Mouse (Mus musculus): ENCODE measurements around the gene Bzw2. TPM values are rescaled to one million over a fixed set of nuclear protein-coding genes. Genes with fewer than 3 reads are reported as not detected.
A peak's percentile ranks its signal among the peaks of the same experiment; 100 is the strongest.
"Not testable (repeated sequence)": the region's sequence is repeated elsewhere in the genome, so short reads cannot be mapped to it uniquely, and the experiment has no call there.

Gene Bzw2
- 399 and 418 TPM in 2 replicates for polyA plus RNA-seq (2015; fragmentation: Nextera tagmentation; extraction: Ambion mirVana)

- 3% methylated on average over 26 of the region's 26 CpGs for WGBS
- peak within 1 kb of the TSS; percentile 90 for H3K27ac ChIP-seq
- H3K4me3 ChIP-seq: peak within 1 kb of the TSS; percentile 96
- no peaks in the 10 kb centered on the region for H3K27me3 ChIP-seq
- H3K36me3 ChIP-seq (ENCODE audit: poor library complexity, severe bottlenecking): no peaks in the 10 kb centered on the region
- ATAC-seq: peak; percentile 4
- no peaks in the 10 kb centered on the region for H3K9me3 ChIP-seq (replicated peaks)
- peak within 1 kb of the TSS; percentile 79 for H3K4me2 ChIP-seq
- H3K9ac ChIP-seq: peak within 1 kb of the TSS; percentile 93
- peaks cover 33% of the 10 kb centered on the region for H3K4me1 ChIP-seq
Observed at GRCm38 (mm10) chr12:36157638-36158308, at the start of gene Bzw2. Gene Bzw2 (minus strand): TSS chr12:36158080.

- peak overlapping the region; percentile 37 for H3K4me2 ChIP-seq
- WGBS: 38% methylated on average over 9 of the region's 9 CpGs
- no peaks in the 10 kb centered on the region for H3K27me3 ChIP-seq
- no peak overlapping the region for H3K9ac ChIP-seq
- H3K4me1 ChIP-seq: peaks cover 15% of the 10 kb centered on the region
- no peaks in the 10 kb centered on the region for H3K9me3 ChIP-seq (replicated peaks)
- no peak overlapping the region; the same call in 1 of the 2 replicates for H3K27ac ChIP-seq
- no peaks in the 10 kb centered on the region for H3K36me3 ChIP-seq (ENCODE audit: poor library complexity, severe bottlenecking)
- H3K4me3 ChIP-seq: no peak overlapping the region
- peak; percentile 96 for ATAC-seq
Observed at GRCm38 (mm10) chr12:36207072-36207799, 49.4 kb upstream of the Bzw2 start.

- H3K27me3 ChIP-seq; H3K27ac ChIP-seq; ATAC-seq; H3K36me3 ChIP-seq (ENCODE audit: poor library complexity, severe bottlenecking); H3K4me2 ChIP-seq; H3K9ac ChIP-seq; H3K9me3 ChIP-seq (replicated peaks); H3K4me3 ChIP-seq: not testable (repeated sequence)
- WGBS: 52% methylated on average over 5 of the region's 5 CpGs
- peaks cover 15% of the 10 kb centered on the region for H3K4me1 ChIP-seq
Observed at GRCm38 (mm10) chr12:36205579-36206119, 47.8 kb upstream of the Bzw2 start.

GRCm38 (mm10) chr12:36194976-36195375 lies 37.1 kb upstream of the Bzw2 start:
- Histone ChIP-seq H3K4me1 (no peaks in the 10 kb centered on the region), H3K27ac (no peak overlapping the region), H3K36me3 (ENCODE audit: poor library complexity, severe bottlenecking) (peaks cover 68% of the 10 kb centered on the region), H3K4me3 (no peak overlapping the region), H3K9ac (no peak overlapping the region), H3K9me3 (replicated peaks) (peaks cover 25% of the 10 kb centered on the region), H3K27me3 (no peaks in the 10 kb centered on the region), H3K4me2 (no peak overlapping the region)
- no peak for ATAC-seq
- WGBS: 92% methylated on average over 7 of the region's 7 CpGs

- no peak overlapping the region for H3K4me2 ChIP-seq
- ATAC-seq: no peak
- no peaks in the 10 kb centered on the region for H3K27me3 ChIP-seq
- no peak overlapping the region for H3K9ac ChIP-seq
- no peaks in the 10 kb centered on the region for H3K9me3 ChIP-seq (replicated peaks)
- 87% methylated on average over 5 of the region's 5 CpGs for WGBS
- H3K4me1 ChIP-seq: no peaks in the 10 kb centered on the region
- H3K4me3 ChIP-seq: no peak overlapping the region
- peaks cover 69% of the 10 kb centered on the region for H3K36me3 ChIP-seq (ENCODE audit: poor library complexity, severe bottlenecking)
- no peak overlapping the region for H3K27ac ChIP-seq
Observed at GRCm38 (mm10) chr12:36190343-36190742, 32.5 kb upstream of the Bzw2 start.

GRCm38 (mm10) chr12:36189610-36190009 lies 31.7 kb upstream of the Bzw2 start:
- Histone ChIP-seq H3K4me3 (no peak overlapping the region), H3K4me1 (no peaks in the 10 kb centered on the region), H3K36me3 (ENCODE audit: poor library complexity, severe bottlenecking) (peaks cover 62% of the 10 kb centered on the region), H3K4me2 (no peak overlapping the region), H3K27ac (no peak overlapping the region), H3K9me3 (replicated peaks) (no peaks in the 10 kb centered on the region), H3K27me3 (no peaks in the 10 kb centered on the region), H3K9ac (no peak overlapping the region)
- ATAC-seq: no peak
- WGBS: 95% methylated on average over 3 of the region's 3 CpGs

- H3K4me1 ChIP-seq: no peaks in the 10 kb centered on the region
- no peak overlapping the region for H3K4me2 ChIP-seq
- H3K4me3 ChIP-seq: no peak overlapping the region
- no peak overlapping the region for H3K27ac ChIP-seq
- no peak for ATAC-seq
- H3K9ac ChIP-seq: no peak overlapping the region
- H3K9me3 ChIP-seq (replicated peaks): no peaks in the 10 kb centered on the region
- WGBS: 88% methylated on average over 6 of the region's 6 CpGs
- peaks cover 68% of the 10 kb centered on the region for H3K36me3 ChIP-seq (ENCODE audit: poor library complexity, severe bottlenecking)
- no peaks in the 10 kb centered on the region for H3K27me3 ChIP-seq
Observed at GRCm38 (mm10) chr12:36187081-36187480, 29.2 kb upstream of the Bzw2 start.

- no peak overlapping the region for H3K27ac ChIP-seq
- no peaks in the 10 kb centered on the region for H3K9me3 ChIP-seq (replicated peaks)
- H3K4me1 ChIP-seq: no peaks in the 10 kb centered on the region
- WGBS: 94% methylated on average over 6 of the region's 6 CpGs
- no peak overlapping the region for H3K4me2 ChIP-seq
- H3K9ac ChIP-seq: no peak overlapping the region
- no peak for ATAC-seq
- no peak overlapping the region for H3K4me3 ChIP-seq
- no peaks in the 10 kb centered on the region for H3K27me3 ChIP-seq
- peaks cover 52% of the 10 kb centered on the region for H3K36me3 ChIP-seq (ENCODE audit: poor library complexity, severe bottlenecking)
Observed at GRCm38 (mm10) chr12:36182570-36182969, 24.7 kb upstream of the Bzw2 start.

- no peak overlapping the region for H3K4me3 ChIP-seq
- no peak overlapping the region for H3K9ac ChIP-seq
- peaks cover 63% of the 10 kb centered on the region for H3K36me3 ChIP-seq (ENCODE audit: poor library complexity, severe bottlenecking)
- H3K27me3 ChIP-seq: no peaks in the 10 kb centered on the region
- no peaks in the 10 kb centered on the region for H3K9me3 ChIP-seq (replicated peaks)
- no peak overlapping the region for H3K4me2 ChIP-seq
- 94% methylated on average over 5 of the region's 5 CpGs for WGBS
- H3K4me1 ChIP-seq: no peaks in the 10 kb centered on the region
- no peak for ATAC-seq
- no peak overlapping the region for H3K27ac ChIP-seq
Observed at GRCm38 (mm10) chr12:36177227-36177626, 19.3 kb upstream of the Bzw2 start.

GRCm38 (mm10) chr12:36165299-36165698 lies 7.4 kb upstream of the Bzw2 start:
- ATAC-seq: no peak
- 0 out of 2 replicates have a peak, but pooled peaks cover 3% of the 10 kb centered on the region for H3K4me1 ChIP-seq
- H3K9ac ChIP-seq: no peak overlapping the region
- H3K9me3 ChIP-seq (replicated peaks): no peaks in the 10 kb centered on the region
- 25% methylated on average over 1 of the region's 1 CpGs for WGBS
- H3K27me3 ChIP-seq: no peaks in the 10 kb centered on the region
- H3K27ac ChIP-seq: no peak overlapping the region
- no peak overlapping the region for H3K4me3 ChIP-seq
- H3K4me2 ChIP-seq: no peak overlapping the region
- peaks cover 6% of the 10 kb centered on the region for H3K36me3 ChIP-seq (ENCODE audit: poor library complexity, severe bottlenecking)

GRCm38 (mm10) chr12:36164126-36164791 lies 6.4 kb upstream of the Bzw2 start:
- Histone ChIP-seq H3K27ac (no peak overlapping the region), H3K4me2 (no peak overlapping the region), H3K4me1 (0 out of 2 replicates have a peak, but pooled peaks cover 3% of the 10 kb centered on the region), H3K9ac (no peak overlapping the region), H3K27me3 (no peaks in the 10 kb centered on the region), H3K4me3 (no peak overlapping the region), H3K36me3 (ENCODE audit: poor library complexity, severe bottlenecking) (peaks cover 6% of the 10 kb centered on the region; the same call in 1 of the 2 replicates), H3K9me3 (replicated peaks) (no peaks in the 10 kb centered on the region)
- 88% methylated on average over 7 of the region's 7 CpGs for whole genome bisulfite sequencing
- no peak for ATAC-seq

GRCm38 (mm10) chr12:36157304-36157637 lies 609 bp downstream of the Bzw2 start:
- WGBS: 0% methylated on average over 14 of the region's 14 CpGs
- Histone ChIP-seq H3K4me3 (peak overlapping the region; percentile 96), H3K4me1 (peaks cover 33% of the 10 kb centered on the region), H3K4me2 (peak overlapping the region; percentile 79), H3K27ac (peak overlapping the region; percentile 90), H3K9ac (peak overlapping the region; percentile 93), H3K36me3 (ENCODE audit: poor library complexity, severe bottlenecking) (no peaks in the 10 kb centered on the region), H3K27me3 (no peaks in the 10 kb centered on the region), H3K9me3 (replicated peaks) (no peaks in the 10 kb centered on the region)
- peak; percentile 31 for ATAC-seq
